Mouse (Mus musculus): ENCODE measurements at regions not wholly inside any gene's neighbourhood (a gene's known extent, or its start where the extent isn't known, plus 50 kb on each side); places are given as distances from the start of the nearest gene placed in this dataset.

- Histone ChIP-seq H3K9me3 (ENCODE audit: control insufficient read depth, low read length) (no peaks in the 10 kb centered on the region), H3K36me3 (ENCODE audit: control insufficient read depth, insufficient read depth, low read length) (no peaks in the 10 kb centered on the region), H3K4me2 (ENCODE audit: low read length) (no peak overlapping the region), H3K27me3 (ENCODE audit: control insufficient read depth, insufficient read depth, low read length) (no peaks in the 10 kb centered on the region), H3K9ac (ENCODE audit: low read length) (no peak overlapping the region), H3K4me3 (ENCODE audit: control insufficient read depth in 1 of 2, insufficient read depth in 1 of 2, low read depth in 1 of 2, low read length in 2 of 2) (no peak overlapping the region), H3K4me1 (ENCODE audit: control insufficient read depth in 2 of 2, insufficient read depth in 2 of 2, low read length in 2 of 2) (peaks cover 14 to 38% of the 10 kb centered on the region in 2 experiments), H3K27ac (replicated peaks in 1 of 2; ENCODE audit: control insufficient read depth in 1 of 2, insufficient read depth in 1 of 2, low read depth in 2 of 2, low read length in 2 of 2) (no peak overlapping the region)
- ATAC-seq (ENCODE audit: insufficient number of reproducible peaks, insufficient read depth, low FRiP score, low read depth) = no peak
- 87% methylated on average over 5 of the region's 5 CpGs for WGBS
Observed at GRCm38 (mm10) chr17:9892776-9893175, 223.3 kb upstream of the Pabpc6 start.

GRCm38 (mm10) chr17:9892141-9892540 lies 222.6 kb upstream of the Pabpc6 start:
- H3K9me3 ChIP-seq (ENCODE audit: control insufficient read depth, low read length) = no peaks in the 10 kb centered on the region
- WGBS = 87% methylated on average over 9 of the region's 9 CpGs

GRCm38 (mm10) chr17:9888494-9888893 lies 219.0 kb upstream of the Pabpc6 start:
- Histone ChIP-seq H3K9me3 (ENCODE audit: control insufficient read depth, low read length) (no peaks in the 10 kb centered on the region), H3K4me2 (ENCODE audit: low read length) (no peak overlapping the region), H3K36me3 (ENCODE audit: control insufficient read depth, insufficient read depth, low read length) (no peaks in the 10 kb centered on the region), H3K4me1 (ENCODE audit: control insufficient read depth in 2 of 2, insufficient read depth in 2 of 2, low read length in 2 of 2) (peaks cover 5 to 16% of the 10 kb centered on the region in 2 experiments; a peak in 3 of 4 replicates), H3K27me3 (ENCODE audit: control insufficient read depth, insufficient read depth, low read length) (no peaks in the 10 kb centered on the region), H3K9ac (ENCODE audit: low read length) (0 out of 2 replicates have a peak overlapping the region, but pooled peaks have one; percentile 25), H3K4me3 (ENCODE audit: control insufficient read depth in 1 of 2, insufficient read depth in 1 of 2, low read depth in 1 of 2, low read length in 2 of 2) (no peak overlapping the region), H3K27ac (replicated peaks in 1 of 2; ENCODE audit: control insufficient read depth in 1 of 2, insufficient read depth in 1 of 2, low read depth in 2 of 2, low read length in 2 of 2) (no peak overlapping the region)
- 81% methylated on average over 4 of the region's 4 CpGs for WGBS
- no peak for ATAC-seq (ENCODE audit: insufficient number of reproducible peaks, insufficient read depth, low FRiP score, low read depth)

More at GRCm38 (mm10) chr17:9892141-9892540, 222.6 kb upstream of the Pabpc6 start:
- H3K4me3 ChIP-seq (ENCODE audit: control insufficient read depth in 1 of 2, insufficient read depth in 1 of 2, low read depth in 1 of 2, low read length in 2 of 2) = no peak overlapping the region
- peaks cover 14 to 38% of the 10 kb centered on the region in 2 experiments for H3K4me1 ChIP-seq (ENCODE audit: control insufficient read depth in 2 of 2, insufficient read depth in 2 of 2, low read length in 2 of 2)
- no peak overlapping the region for H3K27ac ChIP-seq (replicated peaks in 1 of 2; ENCODE audit: control insufficient read depth in 1 of 2, insufficient read depth in 1 of 2, low read depth in 2 of 2, low read length in 2 of 2)
- no peak for ATAC-seq (ENCODE audit: insufficient number of reproducible peaks, insufficient read depth, low FRiP score, low read depth)
- H3K27me3 ChIP-seq (ENCODE audit: control insufficient read depth, insufficient read depth, low read length) = no peaks in the 10 kb centered on the region
- H3K36me3 ChIP-seq (ENCODE audit: control insufficient read depth, insufficient read depth, low read length) = no peaks in the 10 kb centered on the region
- no peak overlapping the region for H3K4me2 ChIP-seq (ENCODE audit: low read length)
- no peak overlapping the region for H3K9ac ChIP-seq (ENCODE audit: low read length)

GRCm38 (mm10) chr17:9885110-9885509 lies 215.6 kb upstream of the Pabpc6 start:
- no peak overlapping the region for H3K9ac ChIP-seq (ENCODE audit: low read length)
- no peak overlapping the region for H3K4me3 ChIP-seq (ENCODE audit: control insufficient read depth in 1 of 2, insufficient read depth in 1 of 2, low read depth in 1 of 2, low read length in 2 of 2)
- H3K4me2 ChIP-seq (ENCODE audit: low read length) = no peak overlapping the region
- no peaks in the 10 kb centered on the region for H3K36me3 ChIP-seq (ENCODE audit: control insufficient read depth, insufficient read depth, low read length)
- no peak for ATAC-seq (ENCODE audit: insufficient number of reproducible peaks, insufficient read depth, low FRiP score, low read depth)
- WGBS = 81% methylated on average over 7 of the region's 7 CpGs
- no peaks in the 10 kb centered on the region for H3K27me3 ChIP-seq (ENCODE audit: control insufficient read depth, insufficient read depth, low read length)
- H3K9me3 ChIP-seq (ENCODE audit: control insufficient read depth, low read length) = no peaks in the 10 kb centered on the region
- H3K4me1 ChIP-seq (ENCODE audit: control insufficient read depth in 2 of 2, insufficient read depth in 2 of 2, low read length in 2 of 2) = peaks cover 5 to 16% of the 10 kb centered on the region in 2 experiments; a peak in 3 of 4 replicates
- H3K27ac ChIP-seq (replicated peaks in 1 of 2; ENCODE audit: control insufficient read depth in 1 of 2, insufficient read depth in 1 of 2, low read depth in 2 of 2, low read length in 2 of 2) = no peak overlapping the region

GRCm38 (mm10) chr17:9882639-9883226 lies 213.2 kb upstream of the Pabpc6 start:
- Histone ChIP-seq H3K4me3 (ENCODE audit: control insufficient read depth in 1 of 2, insufficient read depth in 1 of 2, low read depth in 1 of 2, low read length in 2 of 2) (no peak overlapping the region), H3K4me1 (ENCODE audit: control insufficient read depth in 2 of 2, insufficient read depth in 2 of 2, low read length in 2 of 2) (peaks cover 3 to 4% of the 10 kb centered on the region in 2 experiments; a peak in 3 of 4 replicates), H3K9ac (ENCODE audit: low read length) (no peak overlapping the region), H3K36me3 (ENCODE audit: control insufficient read depth, insufficient read depth, low read length) (no peaks in the 10 kb centered on the region), H3K27me3 (ENCODE audit: control insufficient read depth, insufficient read depth, low read length) (no peaks in the 10 kb centered on the region), H3K4me2 (ENCODE audit: low read length) (no peak overlapping the region), H3K9me3 (ENCODE audit: control insufficient read depth, low read length) (no peaks in the 10 kb centered on the region), H3K27ac (replicated peaks in 1 of 2; ENCODE audit: control insufficient read depth in 1 of 2, insufficient read depth in 1 of 2, low read depth in 2 of 2, low read length in 2 of 2) (no peak overlapping the region)
- no peak for ATAC-seq (ENCODE audit: insufficient number of reproducible peaks, insufficient read depth, low FRiP score, low read depth)
- 90% methylated on average over 9 of the region's 9 CpGs for WGBS

GRCm38 (mm10) chr17:9879556-9880206 lies 210.2 kb upstream of the Pabpc6 start:
- Histone ChIP-seq H3K27me3 (ENCODE audit: control insufficient read depth, insufficient read depth, low read length) (no peaks in the 10 kb centered on the region), H3K36me3 (ENCODE audit: control insufficient read depth, insufficient read depth, low read length) (no peaks in the 10 kb centered on the region), H3K9ac (ENCODE audit: low read length) (no peak overlapping the region), H3K9me3 (ENCODE audit: control insufficient read depth, low read length) (no peaks in the 10 kb centered on the region), H3K4me3 (ENCODE audit: control insufficient read depth in 1 of 2, insufficient read depth in 1 of 2, low read depth in 1 of 2, low read length in 2 of 2) (no peak overlapping the region), H3K4me2 (ENCODE audit: low read length) (no peak overlapping the region), H3K4me1 (ENCODE audit: control insufficient read depth in 2 of 2, insufficient read depth in 2 of 2, low read length in 2 of 2) (no peaks in the 10 kb centered on the region; a peak in 1 of 4 replicates), H3K27ac (replicated peaks in 1 of 2; ENCODE audit: control insufficient read depth in 1 of 2, insufficient read depth in 1 of 2, low read depth in 2 of 2, low read length in 2 of 2) (no peak overlapping the region)
- ATAC-seq (ENCODE audit: insufficient number of reproducible peaks, insufficient read depth, low FRiP score, low read depth) = no peak
- 81% methylated on average over 12 of the region's 12 CpGs for WGBS

- ATAC-seq (ENCODE audit: insufficient number of reproducible peaks, insufficient read depth, low FRiP score, low read depth) = no peak
- Histone ChIP-seq H3K4me3 (ENCODE audit: control insufficient read depth in 1 of 2, insufficient read depth in 1 of 2, low read depth in 1 of 2, low read length in 2 of 2) (no peak overlapping the region), H3K4me2 (ENCODE audit: low read length) (no peak overlapping the region), H3K36me3 (ENCODE audit: control insufficient read depth, insufficient read depth, low read length) (no peaks in the 10 kb centered on the region), H3K9ac (ENCODE audit: low read length) (no peak overlapping the region), H3K9me3 (ENCODE audit: control insufficient read depth, low read length) (no peaks in the 10 kb centered on the region), H3K4me1 (ENCODE audit: control insufficient read depth in 2 of 2, insufficient read depth in 2 of 2, low read length in 2 of 2) (peaks cover 9 to 11% of the 10 kb centered on the region in 2 experiments), H3K27me3 (ENCODE audit: control insufficient read depth, insufficient read depth, low read length) (no peaks in the 10 kb centered on the region), H3K27ac (replicated peaks in 1 of 2; ENCODE audit: control insufficient read depth in 1 of 2, insufficient read depth in 1 of 2, low read depth in 2 of 2, low read length in 2 of 2) (no peak overlapping the region)
- WGBS = 42% methylated on average over 10 of the region's 10 CpGs
Observed at GRCm38 (mm10) chr17:9873695-9874094, 204.2 kb upstream of the Pabpc6 start.

Data from heart, embryonic 14.5 days (tissue).